Mouse (Mus musculus) bone marrow macrophage, adult 2 months (primary cell): ENCODE measurements at regions not wholly inside any gene's neighbourhood (a gene's known extent, or its start where the extent isn't known, plus 50 kb on each side); places are given as distances from the start of the nearest gene placed in this dataset.

Source experiments
- CTCF ChIP-seq: IDR thresholded peaks from 2 replicates; pipeline ENCODE4 v1.5.1; 2012; ENCODE audit warnings: low read depth, mild to moderate bottlenecking, low read length, moderate library complexity
- POLR2A ChIP-seq: IDR thresholded peaks from 2 replicates; pipeline ENCODE4 v1.6.1; 2012; ENCODE audit warnings: mild to moderate bottlenecking, low read depth, low read length, borderline replicate concordance

DNA sequence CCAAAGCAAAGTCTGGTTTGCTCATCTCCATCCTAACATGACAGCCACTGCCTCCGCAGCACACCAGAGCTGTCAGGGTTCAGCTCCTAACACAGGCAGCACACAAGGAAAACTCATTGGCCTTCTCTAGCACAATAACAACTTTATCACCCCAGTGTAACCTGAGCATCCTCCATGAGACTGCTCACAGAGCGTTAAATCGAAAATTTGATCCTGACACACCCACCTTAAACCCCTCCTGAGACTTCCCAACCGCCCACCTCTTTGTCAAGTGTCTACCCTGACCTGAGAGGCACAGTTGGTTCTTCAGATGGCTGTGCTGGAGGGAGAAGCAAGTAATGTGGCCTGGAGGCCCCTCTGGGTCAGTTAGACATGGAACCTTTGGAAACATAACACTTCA, 67.7 kb upstream of the Slc22a22 start:
- TF ChIP-seq CTCF (no peak), POLR2A (no peak)
